Mouse (Mus musculus): ENCODE measurements around the gene Trip11. TPM values are rescaled to one million over a fixed set of nuclear protein-coding genes. Genes with fewer than 3 reads are reported as not detected.

Trip11 gene
- polyA plus RNA-seq, 1 experiment from 2014 or later = 29.4 TPM

DNA sequence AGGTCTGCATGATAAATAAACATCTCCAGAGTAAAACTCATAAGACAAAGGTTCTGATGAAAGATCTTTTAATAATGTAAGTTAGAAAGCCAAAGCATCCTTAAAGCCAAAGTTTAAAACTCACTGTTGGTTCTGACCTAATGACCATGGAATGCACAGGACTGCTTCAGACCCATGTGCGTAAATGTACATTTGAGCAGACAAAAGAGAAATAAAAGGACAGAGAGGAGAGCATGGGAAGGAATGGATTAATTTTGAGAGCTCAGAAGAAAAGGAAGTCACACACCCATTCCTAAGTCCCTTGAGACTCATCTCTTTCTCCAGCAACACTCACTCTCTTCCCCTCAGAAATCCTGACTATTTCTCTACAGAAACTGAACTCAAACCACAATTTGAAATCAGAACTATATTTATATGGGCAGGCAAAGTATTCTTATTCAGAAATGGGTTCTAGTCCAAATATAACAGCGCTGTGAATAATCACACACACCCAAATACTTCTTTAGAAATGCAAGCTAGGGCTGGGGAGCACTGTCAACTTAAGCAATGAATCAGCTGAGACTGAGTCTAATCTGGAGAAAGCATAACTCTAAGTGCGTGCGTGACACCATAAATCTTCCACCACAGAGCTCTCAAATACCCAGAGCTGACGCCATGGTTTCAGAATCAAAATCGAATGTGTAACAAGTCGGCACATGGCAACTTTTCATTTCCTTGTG, 61.1 kb downstream of the Trip11 start:
- Histone ChIP-seq H3K9me3 (replicated peaks) (no peaks in the 10 kb centered on the region), H3K36me3 (peaks cover 12% of the 10 kb centered on the region; the same call in 1 of the 2 replicates), H3K4me2 (replicated peaks) (no peak overlapping the region), H3K27me3 (no peaks in the 10 kb centered on the region), H3K4me3 (replicated peaks) (no peak overlapping the region), H3K9ac (no peak overlapping the region), H3K4me1 (no peaks in the 10 kb centered on the region), H3K27ac (replicated peaks) (0 out of 2 replicates have a peak overlapping the region, but pooled peaks have one; percentile 7)
- 82% methylated on average over 7 of the region's 7 CpGs for WGBS
- no peak; the same call in 1 of the 2 replicates for ATAC-seq (ENCODE audit: insufficient number of reproducible peaks, low FRiP score, low TSS enrichment, low read depth)

DNA sequence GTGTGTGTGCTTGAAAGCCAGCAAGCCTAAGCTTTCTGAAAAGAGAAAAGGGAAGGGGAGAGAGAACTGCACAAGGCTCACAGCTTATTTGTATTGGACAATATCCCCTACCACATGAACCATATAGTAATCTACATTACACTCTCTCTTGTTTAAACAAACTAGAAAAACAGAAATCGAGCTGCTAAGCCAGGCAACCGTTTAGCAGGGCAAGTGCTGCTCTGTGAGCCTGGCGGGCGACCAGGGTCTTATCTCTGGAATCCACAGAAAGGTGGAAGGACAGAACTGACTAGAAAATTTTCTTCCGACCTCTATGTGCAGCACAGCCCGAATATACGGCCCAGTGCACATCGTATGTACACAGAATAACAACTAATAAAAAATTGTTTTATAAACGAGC, 61.8 kb downstream of the Trip11 start:
- WGBS = 80% methylated on average over 9 of the region's 9 CpGs
- no peaks in the 10 kb centered on the region for H3K4me1 ChIP-seq
- H3K4me3 ChIP-seq (replicated peaks) = no peak overlapping the region
- H3K9me3 ChIP-seq (replicated peaks) = no peaks in the 10 kb centered on the region
- no peak for ATAC-seq (ENCODE audit: insufficient number of reproducible peaks, low FRiP score, low TSS enrichment, low read depth)
- H3K36me3 ChIP-seq = peaks cover 14% of the 10 kb centered on the region
- no peak overlapping the region for H3K9ac ChIP-seq
- no peak overlapping the region for H3K4me2 ChIP-seq (replicated peaks)
- H3K27ac ChIP-seq (replicated peaks) = 0 out of 2 replicates have a peak overlapping the region, but pooled peaks have one; percentile 7
- no peaks in the 10 kb centered on the region for H3K27me3 ChIP-seq

DNA sequence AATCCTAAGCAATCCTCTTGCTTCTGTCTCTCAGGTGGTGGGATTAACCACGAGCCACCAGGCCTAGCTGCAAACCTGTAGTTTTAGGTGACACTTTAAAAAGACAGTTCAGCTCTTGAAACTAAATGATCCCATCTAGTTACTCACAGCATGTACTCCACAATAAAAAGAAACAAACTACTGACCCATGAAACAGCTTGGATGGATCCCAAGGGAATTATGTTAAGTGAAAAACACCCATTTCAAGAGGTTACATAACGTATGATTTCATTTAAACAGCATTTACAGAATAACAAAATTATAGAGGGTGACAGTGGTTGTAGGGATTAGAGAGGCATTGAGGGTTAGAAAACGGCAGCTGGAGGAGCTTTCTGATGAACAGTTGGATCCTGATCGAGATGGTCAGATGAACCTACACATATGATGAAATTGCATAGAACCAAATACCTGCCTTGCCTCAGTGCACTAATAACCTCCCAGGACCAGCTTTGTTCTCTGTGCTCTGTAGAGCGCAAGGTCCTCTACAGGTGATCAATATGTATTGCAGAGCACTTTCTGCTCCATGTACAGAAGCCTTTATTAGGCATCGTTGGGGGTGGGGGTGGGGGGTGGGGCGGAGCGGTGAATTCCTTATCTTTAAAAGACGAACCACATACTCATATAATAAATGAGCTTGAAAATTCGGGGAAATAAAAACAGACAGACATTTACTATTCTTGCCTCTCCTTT, 76.4 kb downstream of the Trip11 start:
- Histone ChIP-seq H3K4me2 (replicated peaks) (no peak overlapping the region), H3K27ac (replicated peaks) (no peak overlapping the region), H3K9me3 (replicated peaks) (no peaks in the 10 kb centered on the region), H3K9ac (no peak overlapping the region), H3K4me3 (replicated peaks) (no peak overlapping the region), H3K36me3 (peaks cover 22% of the 10 kb centered on the region), H3K27me3 (no peaks in the 10 kb centered on the region), H3K4me1 (peaks cover 6% of the 10 kb centered on the region; the same call in 1 of the 2 replicates)
- WGBS = 83% methylated on average over 10 of the region's 10 CpGs
- ATAC-seq (ENCODE audit: insufficient number of reproducible peaks, low FRiP score, low TSS enrichment, low read depth) = no peak

DNA sequence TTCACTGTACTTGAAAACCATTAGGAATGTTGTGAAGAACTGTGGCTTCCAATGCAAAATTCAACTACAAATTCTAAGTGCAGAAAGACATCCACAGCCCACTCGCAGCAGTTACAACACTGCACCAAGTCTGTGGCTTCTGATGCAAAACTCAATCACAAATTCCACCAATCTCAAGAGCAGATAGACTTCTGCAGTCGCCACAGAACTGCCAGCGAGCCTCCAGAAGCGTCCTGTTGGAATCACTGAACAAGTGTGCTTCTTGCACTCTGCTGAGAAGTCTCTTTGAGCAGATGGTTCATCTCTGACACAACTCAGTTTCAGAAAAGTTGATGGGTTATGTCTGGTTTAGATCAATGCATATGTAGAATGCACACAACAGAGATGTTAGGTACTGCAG, 78.4 kb downstream of the Trip11 start:
- no peak overlapping the region for H3K4me3 ChIP-seq (replicated peaks)
- peaks cover 9% of the 10 kb centered on the region; the same call in 1 of the 2 replicates for H3K4me1 ChIP-seq
- WGBS = 69% methylated on average over 4 of the region's 4 CpGs
- H3K4me2 ChIP-seq (replicated peaks) = no peak overlapping the region
- no peaks in the 10 kb centered on the region for H3K27me3 ChIP-seq
- H3K27ac ChIP-seq (replicated peaks) = no peak overlapping the region
- peaks cover 22% of the 10 kb centered on the region for H3K36me3 ChIP-seq
- no peak for ATAC-seq (ENCODE audit: insufficient number of reproducible peaks, low FRiP score, low TSS enrichment, low read depth)
- no peaks in the 10 kb centered on the region for H3K9me3 ChIP-seq (replicated peaks)
- H3K9ac ChIP-seq = no peak overlapping the region

DNA sequence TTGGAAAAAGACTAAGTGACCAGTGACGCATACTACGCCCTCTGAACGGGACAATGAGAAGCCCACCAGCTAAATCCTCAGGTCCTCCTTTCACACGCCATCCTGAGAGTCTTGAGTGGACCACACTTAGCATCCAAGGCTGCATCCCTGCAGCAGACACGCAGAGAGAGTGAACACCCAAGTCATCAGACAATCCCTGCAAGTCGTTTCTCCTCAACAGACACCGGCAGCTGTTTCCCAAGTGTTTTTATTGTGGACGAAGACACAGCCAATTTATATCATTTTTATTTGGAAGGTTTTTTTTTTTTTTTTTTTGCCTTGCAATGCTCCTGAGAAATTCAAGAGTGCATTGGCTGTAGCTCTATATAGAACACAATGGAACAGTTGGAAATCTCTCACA, 79.3 kb downstream of the Trip11 start:
- no peaks in the 10 kb centered on the region for H3K27me3 ChIP-seq
- no peak overlapping the region for H3K9ac ChIP-seq
- H3K4me1 ChIP-seq = peaks cover 9% of the 10 kb centered on the region; the same call in 1 of the 2 replicates
- no peak overlapping the region for H3K4me3 ChIP-seq (replicated peaks)
- H3K9me3 ChIP-seq (replicated peaks) = no peaks in the 10 kb centered on the region
- H3K4me2 ChIP-seq (replicated peaks) = no peak overlapping the region
- no peak overlapping the region for H3K27ac ChIP-seq (replicated peaks)
- 88% methylated on average over 8 of the region's 8 CpGs for WGBS
- no peak for ATAC-seq (ENCODE audit: insufficient number of reproducible peaks, low FRiP score, low TSS enrichment, low read depth)
- H3K36me3 ChIP-seq = peaks cover 18% of the 10 kb centered on the region

DNA sequence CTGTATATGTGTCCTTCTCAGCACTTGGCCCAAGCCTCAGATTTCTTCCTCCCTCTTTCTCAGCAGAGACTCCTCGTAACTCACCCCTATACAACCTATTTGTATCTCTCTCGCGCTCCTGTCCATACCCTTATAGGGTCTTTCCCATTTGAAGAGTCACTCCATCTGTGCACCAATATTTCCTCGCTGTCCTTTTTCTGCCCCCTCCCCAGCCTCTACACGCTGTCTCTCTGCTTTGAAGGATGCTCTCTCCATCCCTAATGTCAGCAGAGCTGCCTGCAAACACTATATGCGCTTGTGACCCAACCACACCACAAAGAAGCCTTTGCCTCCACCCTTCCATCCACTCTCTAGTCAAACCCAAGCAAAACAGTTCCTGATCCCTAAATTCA, 80.0 kb downstream of the Trip11 start:
- no peak overlapping the region for H3K4me3 ChIP-seq (replicated peaks)
- no peak overlapping the region for H3K4me2 ChIP-seq (replicated peaks)
- peaks cover 9% of the 10 kb centered on the region; the same call in 1 of the 2 replicates for H3K4me1 ChIP-seq
- WGBS = 96% methylated on average over 6 of the region's 6 CpGs
- H3K36me3 ChIP-seq = peaks cover 12% of the 10 kb centered on the region; the same call in 1 of the 2 replicates
- H3K9ac ChIP-seq = no peak overlapping the region
- H3K27ac ChIP-seq (replicated peaks) = no peak overlapping the region
- no peaks in the 10 kb centered on the region for H3K9me3 ChIP-seq (replicated peaks)
- ATAC-seq (ENCODE audit: insufficient number of reproducible peaks, low FRiP score, low TSS enrichment, low read depth) = no peak
- H3K27me3 ChIP-seq = no peaks in the 10 kb centered on the region

DNA sequence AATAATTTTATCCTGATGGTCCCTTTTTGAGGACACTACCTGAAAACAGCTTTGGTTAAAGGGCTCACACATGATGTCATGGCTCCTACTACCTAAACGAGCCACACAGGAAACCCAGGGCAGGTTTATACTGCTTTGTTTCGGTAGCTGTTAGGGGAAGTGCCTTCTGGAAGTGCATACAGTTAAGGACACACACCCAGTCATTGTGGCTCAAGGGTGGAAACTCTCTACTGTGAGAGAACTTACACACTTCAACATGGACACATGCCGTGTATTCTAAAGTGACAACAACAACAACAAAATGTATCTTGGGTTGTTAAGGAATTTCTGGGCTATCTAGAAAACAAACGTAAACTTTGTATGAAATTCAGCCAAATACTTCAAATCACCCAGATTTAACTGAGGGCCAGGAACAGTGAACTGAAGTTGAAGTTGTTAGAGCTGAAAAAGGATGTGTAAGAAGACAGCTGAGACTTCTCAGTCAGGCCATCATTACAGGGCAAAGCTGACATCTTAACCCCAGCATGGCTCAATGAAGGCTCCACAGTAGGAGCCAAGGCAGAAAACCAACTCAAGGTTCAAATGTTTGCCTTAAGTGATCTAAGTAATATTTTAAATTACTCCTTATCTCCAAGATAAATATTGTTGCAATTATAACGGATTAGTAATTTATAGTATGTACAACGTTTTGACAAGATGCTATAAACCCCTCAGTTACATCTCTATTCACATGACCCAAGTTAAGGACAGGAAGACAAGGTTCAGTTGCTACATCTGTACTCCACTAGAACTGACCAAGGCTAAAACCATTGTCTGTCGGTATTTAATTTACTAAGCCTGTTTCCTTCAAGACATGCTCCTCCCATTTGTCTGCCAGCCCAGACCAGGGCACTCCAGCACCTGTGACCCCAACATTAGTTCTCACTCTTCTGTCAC, 80.6 kb downstream of the Trip11 start:
- peaks cover 9% of the 10 kb centered on the region; the same call in 1 of the 2 replicates for H3K4me1 ChIP-seq
- peaks cover 6% of the 10 kb centered on the region; the same call in 1 of the 2 replicates for H3K36me3 ChIP-seq
- no peak overlapping the region for H3K9ac ChIP-seq
- no peak for ATAC-seq (ENCODE audit: insufficient number of reproducible peaks, low FRiP score, low TSS enrichment, low read depth)
- WGBS = 79% methylated on average over 7 of the region's 7 CpGs
- no peaks in the 10 kb centered on the region for H3K27me3 ChIP-seq
- H3K4me3 ChIP-seq (replicated peaks) = no peak overlapping the region
- H3K4me2 ChIP-seq (replicated peaks) = no peak overlapping the region
- H3K27ac ChIP-seq (replicated peaks) = no peak overlapping the region
- no peaks in the 10 kb centered on the region for H3K9me3 ChIP-seq (replicated peaks)

DNA sequence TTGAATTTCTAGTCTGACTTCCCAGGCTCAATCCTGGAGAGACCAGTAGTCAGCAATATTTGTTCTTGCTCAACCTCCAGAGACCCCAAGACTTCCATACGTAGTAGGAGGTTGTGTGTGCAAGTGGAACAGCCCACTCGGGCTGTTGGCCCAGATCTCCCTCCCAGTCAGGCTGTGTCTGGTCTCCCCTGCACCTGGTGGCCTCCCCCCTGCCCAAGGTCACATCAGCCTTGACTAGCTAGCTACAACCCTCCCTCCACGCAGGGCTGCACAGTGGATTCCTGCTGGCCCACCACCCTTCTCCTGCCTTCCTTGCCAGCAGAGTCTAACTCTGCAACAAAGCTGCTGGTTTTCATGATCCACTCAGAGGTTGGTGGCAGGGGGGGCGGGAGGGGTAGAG, 81.8 kb downstream of the Trip11 start:
- no peak for ATAC-seq (ENCODE audit: insufficient number of reproducible peaks, low FRiP score, low TSS enrichment, low read depth)
- H3K36me3 ChIP-seq = peaks cover under 1% of the 10 kb centered on the region; the same call in 1 of the 2 replicates
- no peak overlapping the region for H3K9ac ChIP-seq
- H3K9me3 ChIP-seq (replicated peaks) = no peaks in the 10 kb centered on the region
- no peak overlapping the region for H3K27ac ChIP-seq (replicated peaks)
- 70% methylated on average over 4 of the region's 4 CpGs for WGBS
- H3K27me3 ChIP-seq = no peaks in the 10 kb centered on the region
- H3K4me2 ChIP-seq (replicated peaks) = no peak overlapping the region
- H3K4me3 ChIP-seq (replicated peaks) = no peak overlapping the region
- H3K4me1 ChIP-seq = peaks cover 9% of the 10 kb centered on the region; the same call in 1 of the 2 replicates

DNA sequence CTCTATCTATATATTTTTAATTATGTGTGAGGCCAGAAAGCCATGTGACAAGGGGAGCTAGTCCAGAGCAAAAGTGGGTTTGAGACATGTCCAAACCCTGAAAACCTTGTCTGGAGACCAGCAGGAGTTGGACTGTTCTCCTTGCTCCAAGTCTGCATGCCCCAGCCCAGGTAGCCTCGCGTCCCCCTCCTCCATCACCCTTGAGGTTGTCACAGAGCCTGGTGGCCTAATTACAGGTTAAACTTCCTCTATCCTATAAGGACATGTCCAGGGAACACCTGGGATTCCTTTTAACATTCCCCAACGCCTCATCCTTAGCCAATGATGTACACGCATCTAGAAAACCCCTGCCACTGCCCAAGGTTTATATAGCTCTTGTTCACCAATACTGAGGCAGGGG, 89.9 kb downstream of the Trip11 start:
- 90% methylated on average over 4 of the region's 4 CpGs for WGBS
- no peak overlapping the region for H3K4me3 ChIP-seq (replicated peaks)
- no peaks in the 10 kb centered on the region for H3K36me3 ChIP-seq
- ATAC-seq (ENCODE audit: insufficient number of reproducible peaks, low FRiP score, low TSS enrichment, low read depth) = no peak
- 0 out of 2 replicates have a peak, but pooled peaks cover 6% of the 10 kb centered on the region for H3K27me3 ChIP-seq
- H3K9me3 ChIP-seq (replicated peaks) = no peaks in the 10 kb centered on the region
- no peak overlapping the region for H3K9ac ChIP-seq
- peaks cover 8% of the 10 kb centered on the region for H3K4me1 ChIP-seq
- H3K27ac ChIP-seq (replicated peaks) = no peak overlapping the region
- H3K4me2 ChIP-seq (replicated peaks) = no peak overlapping the region

DNA sequence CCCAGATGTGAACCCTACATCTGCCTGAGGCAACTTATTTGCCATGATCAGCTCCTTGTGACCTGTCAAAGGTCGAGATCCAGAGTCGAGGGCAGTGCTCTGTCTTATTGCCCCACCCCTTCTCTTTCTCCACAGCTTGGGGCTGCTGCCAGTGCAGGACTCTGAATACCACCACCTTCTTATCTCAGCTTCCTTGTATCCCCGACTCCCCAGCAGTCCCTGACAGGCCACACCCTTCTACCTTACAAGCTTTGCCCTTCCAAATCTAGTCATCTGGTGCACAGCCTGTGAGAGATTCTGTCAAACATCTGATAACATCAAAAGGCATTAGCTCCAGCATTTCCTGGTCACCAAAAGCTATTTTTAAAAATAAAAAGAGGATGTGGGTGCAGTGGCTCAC, 91.5 kb downstream of the Trip11 start:
- H3K4me2 ChIP-seq (replicated peaks) = no peak overlapping the region
- ATAC-seq (ENCODE audit: insufficient number of reproducible peaks, low FRiP score, low TSS enrichment, low read depth) = no peak
- no peak overlapping the region for H3K4me3 ChIP-seq (replicated peaks)
- no peak overlapping the region for H3K27ac ChIP-seq (replicated peaks)
- H3K36me3 ChIP-seq = no peaks in the 10 kb centered on the region
- peaks cover 14% of the 10 kb centered on the region for H3K4me1 ChIP-seq
- WGBS = 19% methylated on average over 3 of the region's 3 CpGs
- H3K27me3 ChIP-seq = peaks cover 9% of the 10 kb centered on the region; the same call in 1 of the 2 replicates
- no peaks in the 10 kb centered on the region for H3K9me3 ChIP-seq (replicated peaks)
- H3K9ac ChIP-seq = no peak overlapping the region

DNA sequence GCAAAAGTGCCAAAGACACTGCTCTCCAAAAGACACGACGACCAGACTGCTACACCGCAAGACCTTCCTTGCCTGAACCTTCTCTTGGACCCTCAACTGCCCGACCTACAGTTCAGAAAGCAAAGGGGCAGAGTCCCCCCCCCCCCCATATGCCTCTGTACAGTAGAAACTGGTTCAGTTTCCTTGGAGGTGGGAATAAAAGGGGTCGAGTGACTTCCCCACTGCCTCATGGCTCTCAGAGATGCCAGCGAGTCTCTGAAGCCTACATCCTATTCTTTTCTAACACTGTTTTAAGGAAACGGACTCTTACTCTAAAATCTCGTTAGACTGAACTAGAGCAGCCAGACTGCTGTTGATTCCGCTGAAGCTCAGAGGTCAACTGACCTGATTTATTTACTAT, 93.5 kb downstream of the Trip11 start:
- Histone ChIP-seq H3K4me3 (replicated peaks) (peak overlapping the region; percentile 53), H3K4me2 (replicated peaks) (peak overlapping the region; percentile 82), H3K27me3 (peaks cover 11% of the 10 kb centered on the region; the same call in 1 of the 2 replicates), H3K9ac (no peak overlapping the region), H3K27ac (replicated peaks) (peak overlapping the region; percentile 97), H3K36me3 (no peaks in the 10 kb centered on the region), H3K9me3 (replicated peaks) (no peaks in the 10 kb centered on the region), H3K4me1 (peaks cover 15% of the 10 kb centered on the region)
- 39% methylated on average over 9 of the region's 9 CpGs for WGBS
- ATAC-seq (ENCODE audit: insufficient number of reproducible peaks, low FRiP score, low TSS enrichment, low read depth) = no peak

Measured in embryonic facial prominence, embryonic 15.5 days (tissue).